Mouse (Mus musculus) megakaryocyte-erythroid progenitor cell, adult 5-6 weeks (primary cell): Measurements from ENCODE around the gene Nfe2l2. TPM values are rescaled to one million over a fixed set of nuclear protein-coding genes. Genes with fewer than 3 reads are reported as not detected.

ENCODE experiments used
- ATAC-seq: replicated peaks from 2 replicates; pipeline ENCODE4 v1.8.0; 2016; ENCODE audit warnings: mild to moderate bottlenecking, inconsistent platforms; ENCODE audit not compliant: severe bottlenecking, poor library complexity, low FRiP score, low TSS enrichment
- total RNA-seq, 2 experiments: library from RNA; stranded (forward) in 1 of 2; stranded (reverse) in 1 of 2; fragments of 200-1000, 215-1000 nt in 1 of 2; fragments of >200 nt in 1 of 2; fragmentation: Nextera tagmentation in 1 of 2; gene quantifications; 2 replicates each; pipeline ENCODE4 v1.2.3; 2014 to 2017

Gene Nfe2l2
- total RNA-seq, 2 experiments from 2014 or later = 127 to 130 TPM

GRCm38 (mm10) chr2:75632043-75632442 lies 72.4 kb downstream of the Nfe2l2 start:
- ATAC-seq = no peak

GRCm38 (mm10) chr2:75631421-75631820 lies 73.0 kb downstream of the Nfe2l2 start:
- ATAC-seq = no peak

- no peak for ATAC-seq
Observed at GRCm38 (mm10) chr2:75628487-75628886, 76.0 kb downstream of the Nfe2l2 start.

- no peak for ATAC-seq
Observed at GRCm38 (mm10) chr2:75626597-75627440, 77.6 kb downstream of the Nfe2l2 start.

Other genes with a start within 250 kb of the Nfe2l2 start
- gene Hnrnpa3, start 45.4 kb downstream of the Nfe2l2 start, total RNA-seq (2014; fragmentation: Nextera tagmentation) = 791 and 833 TPM in 2 replicates
- gene Hnrnpa3, start 45.4 kb downstream of the Nfe2l2 start, total RNA-seq (2017) = 389 and 460 TPM in 2 replicates
- 27.6 and 32.8 TPM in 2 replicates for gene Agps, start 127.5 kb upstream of the Nfe2l2 start, total RNA-seq (2014; fragmentation: Nextera tagmentation)
- gene Agps, start 127.5 kb upstream of the Nfe2l2 start, total RNA-seq (2017) = 24.3 and 34.3 TPM in 2 replicates
- gene Ttc30b, start 233.9 kb upstream of the Nfe2l2 start, total RNA-seq (2014; fragmentation: Nextera tagmentation) = 0.15 and 0.54 TPM in 2 replicates
- 0.66 and 1.8 TPM in 2 replicates for gene Ttc30b, start 233.9 kb upstream of the Nfe2l2 start, total RNA-seq (2017)